Mouse (Mus musculus) spleen, postnatal 36 days (tissue): ENCODE measurements around the gene Syk.
A peak's percentile ranks its signal among the peaks of the same experiment; 100 is the strongest.

Experiments used
- DNase-seq, 2 experiments: peaks; one replicate each; pipeline ENCODE4 v3.0.0; 2022; ENCODE audit warnings: low spot score in 2 of 2, mixed read lengths in 1 of 2

Syk gene

GRCm38 (mm10) chr13:52566777-52567176 lies 16.2 kb upstream of the Syk start:
- peak; percentile 67 to 71 for DNase-seq

DNA sequence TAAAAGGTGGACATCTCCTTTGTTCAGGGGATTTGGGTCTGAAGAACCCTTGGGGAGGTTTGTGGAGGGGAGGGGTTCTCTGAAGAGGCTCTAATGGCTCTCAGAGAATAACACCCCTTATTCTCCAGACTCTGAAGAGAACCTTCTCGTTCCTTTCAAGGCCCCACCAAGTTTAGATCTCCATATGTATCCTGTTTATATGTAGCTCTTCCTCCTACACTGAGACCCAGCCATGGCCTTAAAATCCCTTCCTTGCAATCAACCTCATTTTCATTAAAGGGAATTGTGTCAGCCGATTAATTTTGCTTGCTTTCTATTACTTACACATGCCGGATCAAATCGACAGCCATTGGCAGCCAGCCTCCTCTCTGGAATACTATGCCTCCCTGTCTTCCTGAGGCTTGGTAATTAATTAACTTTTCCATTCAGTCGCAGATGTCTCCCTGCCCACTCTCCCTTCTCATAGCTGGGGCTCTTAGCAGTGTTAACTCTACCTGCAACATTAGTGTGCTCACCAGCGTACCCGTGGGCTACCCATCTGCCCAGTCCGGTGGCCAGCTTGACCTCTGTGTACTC lies 13.7 kb upstream of the Syk start:
- DNase-seq: no peak

GRCm38 (mm10) chr13:52570276-52570675 lies 12.7 kb upstream of the Syk start:
- no peak for DNase-seq

- DNase-seq: peak; percentile 44 to 58
Observed at GRCm38 (mm10) chr13:52571591-52572384, 11.2 kb upstream of the Syk start.

GRCm38 (mm10) chr13:52572451-52573446 lies 10.2 kb upstream of the Syk start:
- DNase-seq: peak; percentile 91 to 93

- no peak for DNase-seq
Observed at GRCm38 (mm10) chr13:52574311-52574710, 8.7 kb upstream of the Syk start.

DNA sequence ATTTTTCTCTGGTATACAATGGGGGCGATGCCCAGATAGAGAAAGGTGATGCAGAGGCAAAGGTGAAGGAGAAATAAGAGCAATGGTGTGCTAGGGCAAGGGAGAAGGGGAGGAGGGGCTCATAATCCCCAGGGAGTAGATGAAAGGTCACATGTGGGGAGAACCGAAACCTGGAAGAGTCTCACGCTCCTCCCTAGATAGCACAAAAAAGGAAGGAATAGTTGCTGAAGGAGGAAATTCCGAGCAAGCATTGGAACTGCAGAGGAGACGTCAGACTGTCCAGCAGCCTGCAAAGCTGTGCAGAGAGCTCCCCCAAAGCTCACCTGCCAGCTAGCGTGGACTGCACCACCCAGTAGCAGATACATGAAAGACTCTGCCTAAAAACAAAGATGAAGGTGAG lies 7.5 kb upstream of the Syk start:
- no peak for DNase-seq

DNA sequence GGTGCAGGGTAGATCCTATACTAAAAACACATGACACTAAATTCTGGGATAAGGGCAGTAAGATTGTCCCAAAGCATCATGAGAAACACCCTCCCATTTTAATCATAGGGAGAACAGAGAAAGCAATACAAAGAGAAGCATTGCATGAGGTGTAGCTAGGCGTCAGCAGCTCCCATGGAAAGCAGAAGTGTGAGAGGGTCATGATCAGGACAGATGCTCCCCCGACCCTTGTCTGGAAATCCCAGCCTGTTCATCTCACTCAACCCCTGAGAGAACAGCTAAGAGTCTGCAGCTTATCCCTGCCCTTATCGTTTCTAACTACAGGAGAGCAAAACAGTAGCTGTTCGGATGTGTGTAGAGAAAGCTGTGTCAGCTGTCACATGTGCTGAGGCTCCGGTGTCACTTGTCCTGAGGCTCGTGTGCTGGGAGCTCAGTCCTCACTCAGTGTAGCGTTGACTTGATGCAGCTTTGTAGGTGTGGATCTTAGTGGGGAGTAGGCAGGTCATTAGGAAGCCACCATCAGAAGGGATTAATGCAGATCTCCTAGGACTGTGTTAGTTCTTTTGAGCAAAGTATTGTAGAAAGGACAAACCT lies 6.9 kb upstream of the Syk start:
- DNase-seq: peak; percentile 49 to 54

- DNase-seq: no peak
Observed at GRCm38 (mm10) chr13:52576841-52577240, 6.1 kb upstream of the Syk start.

DNA sequence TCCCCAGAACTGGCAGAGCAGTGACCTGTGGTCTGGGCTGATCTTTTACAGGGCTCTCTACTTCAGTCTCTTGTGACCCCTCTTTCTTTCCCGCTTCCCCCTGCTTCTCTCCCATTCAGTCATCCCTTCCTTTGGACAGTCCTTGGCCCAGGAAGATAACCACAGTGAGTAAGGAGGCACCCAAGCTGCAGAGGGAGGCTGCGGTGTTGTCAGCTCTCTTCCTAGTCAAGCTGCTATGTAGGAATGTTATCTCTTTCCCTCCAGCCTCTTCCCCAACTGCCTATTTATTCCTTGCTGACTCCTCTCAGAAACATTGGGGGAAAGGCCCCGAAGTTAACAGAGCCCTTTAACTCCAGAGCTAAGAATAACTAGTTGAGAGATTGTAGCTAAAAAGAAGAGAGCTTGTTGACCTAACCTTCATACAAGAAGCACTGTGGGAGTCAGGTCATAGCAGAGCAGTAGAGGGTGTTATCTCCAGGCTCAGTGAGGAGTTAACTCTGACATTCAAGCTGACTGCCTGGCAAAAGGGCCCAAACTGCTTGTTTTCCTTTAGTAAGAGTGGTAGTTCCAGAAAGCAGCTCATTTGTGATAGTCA lies 5.5 kb upstream of the Syk start:
- no peak for DNase-seq

GRCm38 (mm10) chr13:52577939-52578338 lies 5.0 kb upstream of the Syk start:
- DNase-seq: peak; percentile 42 to 49

GRCm38 (mm10) chr13:52578776-52579175 lies 4.2 kb upstream of the Syk start:
- no peak for DNase-seq

GRCm38 (mm10) chr13:52582506-52582877 lies 481 bp upstream of the Syk start:
- peak; percentile 84 to 85 for DNase-seq

DNA sequence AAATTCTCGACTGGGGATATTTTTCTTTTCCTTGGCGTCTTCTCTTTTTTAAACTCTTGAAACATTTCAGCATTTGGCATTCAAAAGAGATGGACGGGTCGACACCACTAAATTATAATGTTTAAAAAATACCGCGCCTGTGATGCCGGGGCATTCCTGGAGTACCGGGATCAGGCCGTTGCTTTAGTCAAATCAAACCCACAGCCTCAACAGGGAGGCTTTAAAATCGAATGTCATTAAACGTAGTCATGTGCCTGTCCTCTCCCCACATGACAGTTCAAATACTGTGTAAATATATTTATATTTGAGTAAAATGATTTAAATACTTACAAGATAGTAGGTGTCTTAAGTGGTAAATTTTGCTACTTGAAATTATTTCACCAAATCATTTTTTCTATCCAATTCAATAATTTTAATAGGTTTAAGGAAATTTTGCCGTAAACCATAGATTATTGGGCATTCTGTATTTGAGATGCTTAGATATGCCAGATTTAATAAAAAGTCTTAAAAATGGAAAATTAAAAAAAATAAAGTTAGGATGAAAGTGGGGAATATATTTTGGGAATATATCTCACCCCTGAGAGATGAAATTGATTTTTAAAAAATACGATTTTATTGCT lies 1.1 kb downstream of the Syk start:
- DNase-seq: no peak

DNA sequence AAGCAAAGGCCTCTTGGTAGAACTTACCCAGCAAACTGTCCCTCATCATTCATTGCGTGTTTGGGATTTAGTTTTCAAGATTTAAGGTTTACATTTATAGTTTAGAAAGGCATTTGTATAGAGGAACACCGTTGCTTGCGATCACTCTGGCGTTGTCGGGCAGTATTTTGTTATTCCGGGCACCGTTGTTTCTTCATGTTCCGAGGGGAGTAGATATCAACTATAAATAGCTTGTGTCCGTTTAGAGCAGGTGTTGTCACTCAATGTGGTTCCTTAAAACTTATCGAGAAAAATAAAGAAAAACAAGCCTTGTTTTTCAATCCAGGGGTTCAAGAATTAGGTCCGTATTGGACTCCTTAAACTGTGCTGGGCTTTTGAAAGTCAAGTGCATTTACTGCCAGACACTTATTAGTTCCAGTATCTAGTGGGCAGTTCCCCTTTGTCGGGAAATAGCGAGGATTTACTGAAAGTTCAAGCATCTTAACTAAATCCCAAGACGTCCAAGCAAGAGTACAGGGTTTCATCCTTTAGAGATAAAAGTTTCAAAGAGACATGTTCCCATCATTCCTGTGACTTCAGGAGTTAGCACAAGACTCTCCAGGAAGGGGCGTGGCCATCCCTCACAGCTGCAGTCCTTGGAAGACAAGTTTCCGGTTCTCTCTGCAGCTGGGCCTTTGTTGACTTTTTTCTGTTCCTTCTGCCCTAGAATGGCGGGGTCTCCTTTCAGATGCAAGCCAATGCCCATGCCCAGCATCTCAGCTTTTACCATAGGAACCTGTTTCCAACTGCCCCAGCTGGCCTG lies 1.9 kb downstream of the Syk start:
- peak; percentile 49 to 59 for DNase-seq

DNA sequence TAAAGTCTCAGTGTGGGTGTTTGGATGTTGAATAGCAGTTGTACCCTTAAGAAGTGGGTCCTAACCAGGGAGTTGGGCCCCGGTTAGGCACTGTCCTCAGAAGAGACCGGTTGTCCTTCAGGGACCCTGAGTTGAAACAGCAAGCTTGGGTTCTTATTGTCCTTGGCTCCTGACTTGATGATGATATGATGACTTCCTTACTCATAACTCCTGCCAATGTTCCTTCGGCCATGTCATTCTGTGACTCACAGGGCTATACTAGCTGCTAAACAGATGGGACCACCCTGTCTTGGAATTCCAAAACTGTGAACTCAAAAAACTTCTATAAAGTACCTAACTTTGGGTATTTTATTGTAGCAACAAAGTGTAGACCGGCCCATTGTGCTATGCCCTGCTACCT lies 4.8 kb downstream of the Syk start:
- DNase-seq: no peak

- DNase-seq: no peak
Observed at GRCm38 (mm10) chr13:52589043-52589442, 6.1 kb downstream of the Syk start.

DNA sequence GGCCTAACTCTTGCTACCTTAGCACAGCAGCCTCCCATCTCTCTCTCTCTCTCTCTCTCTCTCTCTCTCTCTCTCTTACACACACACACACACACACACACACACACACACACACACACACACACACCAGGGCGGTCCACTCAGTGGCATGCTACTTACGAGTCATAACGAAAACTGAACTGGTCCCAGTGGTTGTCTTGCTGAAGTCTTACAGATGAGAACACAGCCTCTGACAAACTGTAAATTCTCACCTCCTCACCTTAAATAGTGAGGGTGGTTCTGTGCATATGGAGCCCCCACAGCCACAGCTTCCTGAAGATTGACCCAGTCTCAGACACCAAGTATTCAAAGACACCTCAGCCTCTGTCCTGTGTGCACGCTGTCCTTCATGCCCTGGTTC lies 8.9 kb downstream of the Syk start:
- DNase-seq: no peak

DNA sequence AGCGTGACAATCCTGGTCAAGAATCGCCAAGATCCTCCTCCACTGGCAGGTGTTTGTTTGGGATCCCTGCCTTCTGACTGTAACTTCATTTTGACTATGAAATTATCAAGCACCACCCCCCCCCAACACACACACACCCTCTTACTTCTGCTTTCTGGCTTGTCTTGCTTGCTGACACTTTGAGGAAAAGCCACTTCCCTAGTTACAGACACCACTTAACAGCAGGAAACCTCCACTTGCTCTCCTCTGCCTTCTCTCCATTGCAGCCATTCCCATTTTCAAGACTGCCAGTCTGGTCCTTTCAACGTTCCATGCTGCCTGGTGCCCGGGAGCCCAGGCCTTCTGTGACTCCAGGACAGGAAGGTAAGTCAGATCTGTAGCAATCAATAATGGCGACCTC lies 13.7 kb downstream of the Syk start:
- DNase-seq: peak; percentile 64 to 73

DNA sequence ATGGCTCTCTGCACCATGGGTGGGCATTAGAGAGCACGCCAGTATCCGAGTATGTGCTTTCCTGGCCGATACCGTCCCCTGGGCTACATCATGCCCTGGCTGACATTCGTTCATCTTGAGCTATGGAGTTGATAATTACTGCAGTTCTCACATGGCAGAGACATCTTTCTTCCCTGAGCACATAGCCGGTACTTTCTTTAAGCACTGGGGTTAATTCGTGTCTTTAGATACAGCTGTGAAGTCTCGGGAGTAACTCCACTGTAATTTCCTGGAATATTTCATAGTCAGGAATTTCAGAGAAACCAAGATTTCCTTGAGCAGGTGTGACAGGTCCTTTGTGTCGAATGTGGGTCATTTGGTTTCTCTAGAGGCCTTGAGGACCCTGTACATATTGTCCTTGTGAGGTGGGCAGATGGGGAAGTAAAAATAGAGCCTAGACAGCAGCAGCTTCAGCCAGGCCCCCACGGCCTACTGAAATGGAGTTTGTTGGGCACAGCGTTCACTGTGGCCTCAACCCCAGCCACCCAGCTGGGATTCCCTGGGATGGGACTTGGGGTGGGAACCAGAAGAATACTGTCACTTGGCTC lies 14.2 kb downstream of the Syk start:
- DNase-seq: no peak
